Mouse (Mus musculus) bone marrow, adult 2 months (tissue): ENCODE results near the gene Slc5a10. TPM values are rescaled to one million over a fixed set of nuclear protein-coding genes. Genes with fewer than 3 reads are reported as not detected.
A peak's percentile ranks its signal among the peaks of the same experiment; 100 is the strongest.

ENCODE experiments used
- H3K27ac ChIP-seq: fragments of 200-500 bp; 2 replicates; pipeline ENCODE4 v1.5.1; 2012; ENCODE audit warnings: low read depth, mild to moderate bottlenecking, control low read depth, inconsistent platforms, low read length; ENCODE audit not compliant: control insufficient read depth, poor library complexity, insufficient read depth
- H3K4me1 ChIP-seq: fragments of 200-500 bp; 2 replicates; pipeline ENCODE4 v1.6.1; 2011; ENCODE audit warnings: low read length; ENCODE audit not compliant: control insufficient read depth, insufficient read depth
- H3K4me3 ChIP-seq: fragments of 200-500 bp; replicated peaks from 2 replicates; pipeline ENCODE3; 2011; ENCODE audit warnings: mild to moderate bottlenecking, low read depth, low read length, control low read depth; ENCODE audit not compliant: control insufficient read depth
- CTCF ChIP-seq: fragments of 200-500 bp; IDR thresholded peaks from 2 replicates; pipeline ENCODE4 v1.5.1; 2011; ENCODE audit warnings: low read length, control low read depth; ENCODE audit not compliant: control insufficient read depth, insufficient read depth
- POLR2A ChIP-seq: fragments of 200-500 bp; IDR thresholded peaks from 2 replicates; pipeline ENCODE4 v1.6.1; 2011; ENCODE audit warnings: low read depth, mild to moderate bottlenecking, control low read depth, low read length, borderline replicate concordance; ENCODE audit not compliant: control insufficient read depth
- WGBS: fragments of 180-500 bp; shearing (Covaris S2); methylation state at CpG from one replicate; pipeline ENCODE4 v1.1.7; 2018; 5-methylcytosine and 5-hydroxymethylcytosine counted together
- polyA plus RNA-seq: library from polyadenylated mRNA; stranded (reverse); fragments of >200 nt; gene quantifications from 2 replicates; pipeline ENCODE4 v1.2.4, GENCODE M21; 2011; ENCODE audit warnings: low replicate concordance; ENCODE audit not compliant: missing spikeins, insufficient read depth, insufficient read length

Gene Slc5a10
- polyA plus RNA-seq, 1 experiment: not detected

GRCm38 (mm10) chr11:61714346-61715117, 6.1 kb downstream of the Slc5a10 start:
- H3K4me1 ChIP-seq: no peaks in the 10 kb centered on the region; the same call in 1 of the 2 replicates
- no peak for TF ChIP-seq POLR2A
- TF ChIP-seq CTCF: peak; percentile 93
- WGBS: 42% methylated on average over 11 of the region's 11 CpGs
- no peak overlapping the region for H3K27ac ChIP-seq
- H3K4me3 ChIP-seq: no peak overlapping the region

GRCm38 (mm10) chr11:61713157-61713855, 7.3 kb downstream of the Slc5a10 start:
- WGBS: 70% methylated on average over 15 of the region's 15 CpGs
- TF ChIP-seq CTCF (no peak), POLR2A (no peak)
- Histone ChIP-seq H3K4me3 (no peak overlapping the region), H3K27ac (no peak overlapping the region), H3K4me1 (no peaks in the 10 kb centered on the region; the same call in 1 of the 2 replicates)

- TF ChIP-seq POLR2A: no peak
- no peak for TF ChIP-seq CTCF
- no peak overlapping the region for H3K27ac ChIP-seq
- H3K4me1 ChIP-seq: no peaks in the 10 kb centered on the region; the same call in 1 of the 2 replicates
- no peak overlapping the region for H3K4me3 ChIP-seq
- WGBS: 30% methylated on average over 3 of the region's 3 CpGs
Observed at GRCm38 (mm10) chr11:61708928-61709327, 11.7 kb downstream of the Slc5a10 start.

- Histone ChIP-seq H3K4me1 (no peaks in the 10 kb centered on the region), H3K4me3 (no peak overlapping the region), H3K27ac (no peak overlapping the region)
- TF ChIP-seq POLR2A: no peak
- TF ChIP-seq CTCF: no peak
- WGBS: 76% methylated on average over 4 of the region's 4 CpGs
Observed at GRCm38 (mm10) chr11:61706232-61706631, 14.4 kb downstream of the Slc5a10 start.

- TF ChIP-seq POLR2A (no peak), CTCF (no peak)
- no peak overlapping the region for H3K4me3 ChIP-seq
- 76% methylated on average over 2 of the region's 2 CpGs for WGBS
- no peak overlapping the region for H3K27ac ChIP-seq
- H3K4me1 ChIP-seq: no peaks in the 10 kb centered on the region
Observed at GRCm38 (mm10) chr11:61705581-61705980, 15.0 kb downstream of the Slc5a10 start.

- no peak overlapping the region for H3K27ac ChIP-seq
- no peak overlapping the region for H3K4me3 ChIP-seq
- TF ChIP-seq CTCF: no peak
- TF ChIP-seq POLR2A: no peak
- 86% methylated on average over 5 of the region's 5 CpGs for whole genome bisulfite sequencing
- no peaks in the 10 kb centered on the region for H3K4me1 ChIP-seq
Observed at GRCm38 (mm10) chr11:61702494-61702893, 18.1 kb downstream of the Slc5a10 start.

GRCm38 (mm10) chr11:61701696-61702095, 18.9 kb downstream of the Slc5a10 start:
- whole genome bisulfite sequencing: 75% methylated on average over 5 of the region's 5 CpGs
- no peak overlapping the region for H3K4me3 ChIP-seq
- H3K27ac ChIP-seq: no peak overlapping the region
- H3K4me1 ChIP-seq: no peaks in the 10 kb centered on the region
- TF ChIP-seq POLR2A (no peak), CTCF (no peak)

- TF ChIP-seq CTCF (no peak), POLR2A (no peak)
Observed at GRCm38 (mm10) chr11:61699933-61700332, 20.7 kb downstream of the Slc5a10 start.

More at GRCm38 (mm10) chr11:61699933-61700332, 20.7 kb downstream of the Slc5a10 start:
- WGBS: 55% methylated on average over 4 of the region's 4 CpGs
- no peak overlapping the region for H3K4me3 ChIP-seq
- H3K27ac ChIP-seq: no peak overlapping the region
- H3K4me1 ChIP-seq: no peaks in the 10 kb centered on the region
